Mouse (Mus musculus) forebrain, embryonic 13.5 days (tissue): ENCODE measurements around the gene Phc1. TPM values are rescaled to one million over a fixed set of nuclear protein-coding genes. Genes with fewer than 3 reads are reported as not detected.
A peak's percentile ranks its signal among the peaks of the same experiment; 100 is the strongest.
"Not testable (repeated sequence)": the region's sequence is repeated elsewhere in the genome, so short reads cannot be mapped to it uniquely, and the experiment has no call there.

Experiments used
- ATAC-seq: fragments of 200-750 bp; cut with Nextera tagmentation; 2 replicates; pipeline ENCODE4 v1.8.0; 2017
- H3K27ac ChIP-seq: fragments of 300-500 bp; sonication (generic); 2 replicates; pipeline ENCODE4 v1.5.1; 2015; ENCODE audit warnings: inconsistent platforms, mild to moderate bottlenecking, moderate library complexity
- H3K27me3 ChIP-seq: fragments of 300-500 bp; sonication (generic); 2 replicates; pipeline ENCODE4 v1.6.1; 2015; ENCODE audit warnings: mild to moderate bottlenecking, inconsistent platforms
- H3K36me3 ChIP-seq: fragments of 300-500 bp; sonication (generic); 2 replicates; pipeline ENCODE4 v1.6.1; 2015; ENCODE audit warnings: mild to moderate bottlenecking, inconsistent platforms; ENCODE audit not compliant: poor library complexity, severe bottlenecking
- H3K4me1 ChIP-seq: fragments of 300-500 bp; sonication (generic); 2 replicates; pipeline ENCODE4 v1.6.1; 2015; ENCODE audit warnings: inconsistent platforms
- H3K4me2 ChIP-seq: fragments of 300-500 bp; sonication (generic); 2 replicates; pipeline ENCODE4 v1.6.1; 2015; ENCODE audit warnings: inconsistent platforms, mild to moderate bottlenecking, moderate library complexity
- H3K4me3 ChIP-seq: fragments of 300-500 bp; sonication (generic); 2 replicates; pipeline ENCODE4 v1.5.1; 2015; ENCODE audit warnings: mild to moderate bottlenecking, inconsistent platforms
- H3K9ac ChIP-seq: fragments of 300-500 bp; sonication (generic); 2 replicates; pipeline ENCODE4 v1.6.1; 2015; ENCODE audit warnings: mild to moderate bottlenecking, inconsistent platforms
- H3K9me3 ChIP-seq: fragments of 300-500 bp; sonication (generic); replicated peaks from 2 replicates; pipeline ENCODE4 v1.6.1; 2016; ENCODE audit warnings: inconsistent platforms
- WGBS: fragments of 180-500 bp; shearing (Covaris S2); methylation state at CpG from one replicate; pipeline ENCODE4 v1.1.7; 2015; 5-methylcytosine and 5-hydroxymethylcytosine counted together
- polyA plus RNA-seq: library from polyadenylated mRNA; unstranded; fragments of >200 nt; fragmentation: Nextera tagmentation; extraction: Ambion mirVana; gene quantifications from 2 replicates; pipeline ENCODE4 v1.2.1, GENCODE M21; 2015

Phc1 gene
- polyA plus RNA-seq, 1 experiment from 2014 or later: 29.9 TPM

DNA sequence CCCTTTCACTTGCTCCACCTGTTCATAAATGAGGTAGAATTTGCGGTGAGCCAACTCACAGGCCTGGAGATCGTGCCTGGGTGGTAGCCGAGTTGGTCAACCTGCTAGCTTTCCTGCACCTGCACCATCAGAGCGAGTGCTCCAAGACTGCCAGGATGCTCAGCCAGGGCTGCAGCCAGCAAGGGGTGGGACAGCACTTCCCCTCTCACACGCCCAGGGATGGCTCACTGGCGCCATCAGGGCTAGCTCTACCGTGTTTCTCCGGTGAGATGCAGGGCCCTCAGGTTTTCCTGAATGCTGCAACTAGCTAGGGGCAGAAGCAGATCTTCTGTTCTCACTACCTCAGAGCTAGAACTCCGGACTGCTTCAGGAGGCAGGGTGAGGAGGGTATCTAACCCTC lies 15.5 kb upstream of the Phc1 start:
- ATAC-seq: no peak
- WGBS: 72% methylated on average over 9 of the region's 9 CpGs
- Histone ChIP-seq H3K4me1 (no peaks in the 10 kb centered on the region), H3K27ac (no peak overlapping the region), H3K27me3 (no peaks in the 10 kb centered on the region), H3K9ac (no peak overlapping the region), H3K36me3 (no peaks in the 10 kb centered on the region), H3K9me3 (no peaks in the 10 kb centered on the region), H3K4me3 (no peak overlapping the region), H3K4me2 (no peak overlapping the region)

DNA sequence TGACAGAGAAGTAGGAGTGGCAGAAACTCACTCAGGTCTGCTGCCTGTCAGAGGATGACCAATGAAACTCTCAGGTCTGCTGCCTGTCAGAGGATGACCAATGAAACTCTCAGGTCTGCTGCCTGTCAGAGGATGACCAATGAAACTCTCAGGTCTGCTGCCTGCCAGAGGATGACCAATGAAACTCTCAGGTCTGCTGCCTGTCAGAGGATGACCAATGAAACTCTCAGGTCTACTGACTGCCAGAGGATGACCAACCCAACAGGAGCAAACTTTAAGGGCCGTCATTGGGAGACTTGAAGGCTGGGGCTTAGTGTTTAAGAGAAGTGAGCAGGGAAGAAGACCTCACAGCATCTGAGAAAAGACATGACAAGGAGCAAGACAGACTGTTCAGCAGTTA lies 7.0 kb upstream of the Phc1 start:
- WGBS: 73% methylated on average over 1 of the region's 1 CpGs
- not testable (repeated sequence) for H3K9ac ChIP-seq, ATAC-seq, H3K4me3 ChIP-seq, H3K27ac ChIP-seq, H3K36me3 ChIP-seq, H3K4me2 ChIP-seq, H3K27me3 ChIP-seq, H3K9me3 ChIP-seq, H3K4me1 ChIP-seq

DNA sequence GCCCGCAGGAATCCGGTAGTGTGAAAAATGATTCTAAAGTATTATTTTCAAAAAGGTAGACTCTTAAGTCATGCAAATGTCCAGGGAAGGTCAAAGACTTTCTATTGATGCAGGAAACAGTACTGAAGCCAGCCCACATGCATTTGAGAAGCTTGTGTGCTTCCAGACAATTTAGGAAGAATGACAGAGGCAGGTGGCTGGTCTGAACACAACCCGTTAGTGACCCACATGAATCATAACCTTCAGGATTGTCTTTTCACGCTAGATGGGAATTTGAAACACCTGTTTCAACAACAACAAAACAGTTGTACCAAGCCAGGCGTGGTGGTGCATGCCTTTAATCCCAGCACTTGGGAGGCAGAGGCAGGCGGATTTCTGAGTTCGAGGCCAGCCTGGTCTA lies 6.0 kb upstream of the Phc1 start:
- ATAC-seq: no peak
- H3K4me1 ChIP-seq: 0 out of 2 replicates have a peak, but pooled peaks cover 2% of the 10 kb centered on the region
- H3K27me3 ChIP-seq: no peaks in the 10 kb centered on the region
- H3K9ac ChIP-seq: no peak overlapping the region
- H3K27ac ChIP-seq: no peak overlapping the region
- WGBS: 84% methylated on average over 7 of the region's 7 CpGs
- no peaks in the 10 kb centered on the region for H3K36me3 ChIP-seq
- H3K4me3 ChIP-seq: no peak overlapping the region
- H3K4me2 ChIP-seq: no peak overlapping the region
- no peaks in the 10 kb centered on the region for H3K9me3 ChIP-seq

DNA sequence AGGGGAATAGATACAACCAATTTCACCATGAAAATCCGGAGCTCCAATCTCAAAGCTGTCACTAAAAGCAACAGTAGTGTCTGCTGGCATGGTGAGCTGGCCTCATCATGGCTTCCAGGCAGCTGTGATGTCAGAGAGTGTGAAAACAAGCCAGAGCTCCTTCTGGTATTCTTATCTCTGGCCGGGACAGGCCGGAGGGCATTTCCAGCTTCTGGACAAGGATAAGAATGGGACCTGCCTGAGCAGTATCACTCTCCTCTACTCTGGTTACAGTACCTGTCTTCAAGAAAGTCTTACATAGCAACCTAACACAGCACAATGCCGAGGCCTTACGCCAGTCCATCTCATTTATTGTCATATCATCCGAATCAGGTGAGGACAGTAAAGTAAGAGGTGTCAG lies 5.4 kb upstream of the Phc1 start:
- H3K36me3 ChIP-seq: no peaks in the 10 kb centered on the region
- no peak overlapping the region for H3K27ac ChIP-seq
- peaks cover 8% of the 10 kb centered on the region; the same call in 1 of the 2 replicates for H3K4me1 ChIP-seq
- H3K9ac ChIP-seq: no peak overlapping the region
- WGBS: 87% methylated on average over 6 of the region's 6 CpGs
- ATAC-seq: no peak
- no peak overlapping the region for H3K4me2 ChIP-seq
- H3K4me3 ChIP-seq: no peak overlapping the region
- H3K27me3 ChIP-seq: no peaks in the 10 kb centered on the region
- H3K9me3 ChIP-seq: no peaks in the 10 kb centered on the region

DNA sequence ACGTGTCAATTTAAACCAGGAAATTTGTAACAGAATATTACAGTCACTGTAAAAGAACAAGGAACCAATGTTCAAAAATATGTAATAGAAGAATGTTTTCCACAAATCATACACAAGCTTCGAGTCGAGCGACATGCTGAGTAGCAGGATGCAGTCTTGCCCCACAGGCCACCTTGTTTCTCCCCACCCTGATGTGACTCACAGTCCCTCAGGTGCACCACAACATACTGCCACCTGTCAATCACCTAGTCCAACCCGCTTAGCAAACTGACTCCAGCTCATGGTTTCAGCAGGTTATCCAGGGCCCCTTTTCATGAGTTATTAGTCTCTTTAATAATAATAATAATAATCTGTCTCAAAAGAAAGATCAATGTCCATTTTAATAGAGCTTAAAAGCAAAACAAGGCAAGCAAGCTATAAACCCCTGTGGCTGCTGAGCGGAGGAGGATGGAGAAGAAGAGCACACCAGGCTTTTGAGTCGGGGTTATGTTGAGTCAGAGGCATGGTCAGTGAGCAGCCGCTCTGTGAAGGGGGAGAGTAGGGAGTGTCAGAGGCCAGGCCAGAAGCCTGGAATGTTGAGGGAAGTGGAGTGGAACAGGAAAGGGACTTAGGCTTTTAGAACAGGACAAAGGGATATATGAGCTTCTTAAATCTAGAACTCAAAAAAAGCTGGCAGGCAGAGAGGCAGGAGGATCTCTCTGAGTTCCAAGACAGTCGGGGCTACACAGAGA lies 4.2 kb upstream of the Phc1 start:
- WGBS: 54% methylated on average over 9 of the region's 9 CpGs
- Histone ChIP-seq H3K4me2 (no peak overlapping the region), H3K9ac (no peak overlapping the region), H3K27ac (no peak overlapping the region), H3K4me1 (peaks cover 10% of the 10 kb centered on the region; the same call in 1 of the 2 replicates), H3K36me3 (no peaks in the 10 kb centered on the region), H3K4me3 (no peak overlapping the region), H3K27me3 (no peaks in the 10 kb centered on the region), H3K9me3 (no peaks in the 10 kb centered on the region)
- ATAC-seq: no peak

DNA sequence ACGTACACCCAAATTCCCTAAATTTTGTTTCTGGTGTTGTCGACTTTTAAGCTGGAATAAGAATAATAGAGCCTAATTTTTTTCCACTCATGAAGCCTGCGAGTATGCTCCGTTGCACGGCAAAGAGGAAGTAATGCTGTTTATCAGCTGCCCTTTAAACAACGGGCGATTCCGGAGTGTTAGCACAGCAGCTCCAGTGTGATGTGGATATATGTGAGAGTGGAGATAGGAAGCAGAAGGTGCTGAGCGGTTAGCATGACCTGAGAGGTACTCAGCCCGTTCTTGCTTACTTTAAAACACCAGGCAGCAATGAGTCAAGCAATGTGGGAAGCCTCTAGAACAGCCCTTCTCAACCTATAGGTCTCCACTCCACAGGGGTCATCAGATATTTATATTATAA lies 3.4 kb upstream of the Phc1 start:
- Histone ChIP-seq H3K4me1 (peaks cover 12% of the 10 kb centered on the region), H3K9me3 (no peaks in the 10 kb centered on the region), H3K9ac (no peak overlapping the region), H3K36me3 (no peaks in the 10 kb centered on the region), H3K27ac (no peak overlapping the region), H3K27me3 (no peaks in the 10 kb centered on the region), H3K4me3 (no peak overlapping the region), H3K4me2 (no peak overlapping the region)
- ATAC-seq: no peak
- WGBS: 66% methylated on average over 10 of the region's 10 CpGs

DNA sequence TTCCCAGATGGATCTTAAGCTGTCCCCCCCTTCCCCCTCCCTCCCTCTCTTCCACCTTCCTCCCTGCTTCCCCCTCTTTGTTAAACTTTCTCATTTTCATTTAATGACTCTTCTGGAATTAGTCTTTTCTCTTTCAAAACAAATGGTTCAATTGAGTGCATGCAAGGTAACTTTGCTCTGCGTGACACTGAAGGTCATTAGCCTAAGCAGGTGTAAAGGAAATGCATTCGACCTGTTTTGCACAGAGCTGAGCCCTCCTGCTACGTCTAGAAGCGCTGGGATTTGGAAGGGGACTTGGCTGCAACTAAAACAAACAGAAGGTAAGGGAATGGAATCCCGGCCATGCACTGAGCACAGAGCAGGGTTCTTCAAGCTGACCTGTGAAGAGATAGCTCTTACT lies 1.8 kb upstream of the Phc1 start:
- ATAC-seq: no peak
- Histone ChIP-seq H3K9me3 (no peaks in the 10 kb centered on the region), H3K4me2 (no peak overlapping the region), H3K36me3 (no peaks in the 10 kb centered on the region), H3K27me3 (no peaks in the 10 kb centered on the region), H3K4me1 (peaks cover 27% of the 10 kb centered on the region), H3K9ac (no peak overlapping the region), H3K4me3 (no peak overlapping the region), H3K27ac (no peak overlapping the region)
- WGBS: 15% methylated on average over 5 of the region's 5 CpGs

DNA sequence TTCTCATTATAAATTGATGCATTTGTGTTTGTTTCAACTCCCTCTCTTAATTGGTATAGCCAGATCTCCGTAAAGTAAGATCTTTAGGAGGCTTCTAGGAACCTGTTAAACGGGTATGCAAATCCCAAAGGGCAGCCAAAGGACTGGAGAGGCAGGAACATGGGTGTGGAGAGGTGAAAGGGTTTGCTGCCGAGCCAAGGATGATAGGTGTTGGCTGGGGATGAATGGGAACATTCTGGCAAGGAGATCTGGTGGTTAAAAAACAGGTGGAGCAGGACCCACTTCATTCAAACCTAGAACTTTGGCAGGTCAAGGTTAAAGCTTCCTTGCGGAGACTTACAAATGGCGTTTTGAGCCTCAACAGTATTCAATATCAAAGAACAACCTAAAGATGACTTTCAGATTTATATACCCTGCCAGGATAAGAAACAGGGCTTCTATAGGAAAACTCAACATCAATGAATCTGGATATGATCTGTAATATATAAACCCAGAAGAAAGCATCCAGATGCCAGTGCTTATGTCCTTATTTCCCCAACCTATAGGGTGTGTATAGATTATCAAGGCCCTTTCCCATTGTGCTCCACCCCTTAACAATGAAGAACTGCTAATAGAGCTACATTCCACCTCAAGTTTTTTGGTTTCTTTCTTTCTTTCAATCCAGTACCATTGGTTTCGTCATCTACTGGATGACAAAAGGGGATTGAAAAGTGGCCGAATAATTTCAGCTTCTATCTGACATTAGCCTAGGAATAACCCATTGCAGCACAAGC lies 863 bp upstream of the Phc1 start:
- H3K36me3 ChIP-seq: peaks cover 6% of the 10 kb centered on the region
- 32% methylated on average over 7 of the region's 7 CpGs for WGBS

DNA sequence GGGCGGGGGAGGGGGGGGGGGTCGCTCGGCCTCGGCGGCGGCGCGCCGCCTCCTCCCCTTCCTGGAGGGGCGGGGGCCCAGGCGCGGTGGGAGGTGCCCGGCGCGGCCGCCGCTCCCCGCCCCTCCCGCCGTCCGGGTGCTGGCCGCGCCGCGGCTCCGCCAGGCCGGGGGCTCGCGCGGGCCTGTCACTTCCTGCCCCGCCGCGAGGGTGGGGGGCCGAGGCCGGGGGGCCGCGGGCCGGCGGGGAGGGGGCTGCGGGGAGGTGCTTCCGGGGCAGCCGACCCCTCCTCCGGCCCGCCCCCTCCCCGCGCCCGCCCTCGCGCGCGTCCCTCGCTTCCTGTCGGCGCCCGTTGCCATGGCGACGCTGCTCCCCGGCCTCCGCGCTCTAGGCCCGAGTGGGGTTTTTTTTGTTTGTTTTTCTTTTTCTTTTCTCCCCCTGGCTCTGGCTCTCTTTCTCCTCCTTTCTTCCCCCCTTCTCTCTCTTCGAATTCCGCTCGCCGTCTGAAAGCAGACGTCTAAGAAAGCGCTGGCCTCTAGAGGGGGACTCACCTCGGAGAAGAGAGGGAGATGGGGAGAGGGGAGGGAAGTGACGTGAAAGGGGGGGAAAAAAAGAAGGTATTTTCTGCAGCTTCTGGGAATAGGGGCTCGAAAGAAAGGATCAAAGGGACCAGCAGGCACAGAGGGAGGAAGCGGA lies 566 bp downstream of the Phc1 start:
- Histone ChIP-seq H3K9me3 (no peaks in the 10 kb centered on the region), H3K9ac (peak overlapping the region; percentile 84), H3K36me3 (peaks cover 17% of the 10 kb centered on the region), H3K4me2 (peak overlapping the region; percentile 74), H3K27me3 (no peaks in the 10 kb centered on the region), H3K27ac (peak overlapping the region; percentile 98), H3K4me1 (peaks cover 31% of the 10 kb centered on the region), H3K4me3 (peak overlapping the region; percentile 74)
- 0% methylated on average over 19 of the region's 71 CpGs for WGBS
- peak; percentile 89 for ATAC-seq

More for the DNA sequence above, 863 bp upstream of the Phc1 start:
- ATAC-seq: no peak
- Histone ChIP-seq H3K4me3 (peak overlapping the region; percentile 74; the same call in 1 of the 2 replicates), H3K27ac (peak overlapping the region; percentile 98), H3K4me2 (peak overlapping the region; percentile 74), H3K9me3 (no peaks in the 10 kb centered on the region), H3K27me3 (no peaks in the 10 kb centered on the region), H3K4me1 (peaks cover 29% of the 10 kb centered on the region), H3K9ac (peak overlapping the region; percentile 84; the same call in 1 of the 2 replicates)

DNA sequence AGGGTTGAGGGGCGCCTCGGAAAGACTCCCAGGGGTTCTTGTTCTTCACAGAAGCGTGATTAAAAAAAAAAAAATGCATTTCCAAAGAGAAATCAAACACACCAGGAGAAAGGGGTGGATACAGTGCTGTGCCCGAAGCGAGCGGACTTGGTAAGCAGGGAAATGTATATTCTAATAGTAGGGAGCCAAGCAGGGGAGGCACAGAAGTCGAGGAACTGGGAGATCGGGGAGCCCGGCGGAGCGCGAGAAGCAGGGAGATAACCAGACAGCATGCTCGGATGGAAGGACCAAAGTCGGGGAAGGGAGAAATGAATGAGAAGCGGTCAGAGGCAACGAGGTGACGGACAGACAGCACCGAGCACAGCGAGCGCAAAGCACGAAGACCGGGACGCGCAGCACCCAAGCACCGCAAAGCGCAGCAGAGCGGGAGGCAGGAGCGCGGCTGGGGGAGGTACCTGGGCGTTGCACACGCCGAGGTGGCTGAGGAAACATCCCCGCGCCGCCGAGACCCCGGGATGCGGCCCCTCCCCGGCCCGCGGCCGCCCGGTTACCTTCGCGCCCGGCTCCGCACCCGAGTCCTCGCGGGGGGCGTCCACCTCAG lies 1.2 kb downstream of the Phc1 start:
- under 1% methylated on average over 42 of the region's 51 CpGs for WGBS
- Histone ChIP-seq H3K36me3 (peaks cover 23% of the 10 kb centered on the region), H3K27ac (peak overlapping the region; percentile 98), H3K27me3 (no peaks in the 10 kb centered on the region), H3K9me3 (no peaks in the 10 kb centered on the region), H3K4me2 (peak overlapping the region; percentile 74), H3K4me3 (peak overlapping the region; percentile 74), H3K9ac (peak overlapping the region; percentile 84), H3K4me1 (peaks cover 32% of the 10 kb centered on the region)
- ATAC-seq: peak; percentile 81

DNA sequence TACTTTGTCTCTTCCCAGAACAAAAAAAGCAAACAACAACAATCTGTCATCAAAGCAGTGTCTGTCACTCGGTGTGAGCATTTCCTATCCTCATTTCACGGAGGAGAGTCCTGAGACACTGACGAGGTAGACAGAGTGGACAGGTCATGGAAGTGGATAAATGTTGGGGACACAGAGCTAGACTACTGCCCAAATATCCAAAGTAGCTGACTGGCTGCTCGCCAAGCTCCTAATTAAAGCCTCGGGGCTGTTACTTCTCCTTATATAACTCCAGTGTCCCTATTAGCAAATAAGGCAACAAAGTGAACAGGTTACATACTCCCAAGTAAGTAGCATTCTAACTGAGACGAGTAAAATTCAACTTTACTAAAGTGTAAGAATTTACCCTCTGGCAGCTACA lies 2.8 kb downstream of the Phc1 start:
- Histone ChIP-seq H3K4me2 (peak overlapping the region; percentile 33), H3K9ac (no peak overlapping the region), H3K36me3 (peaks cover 39% of the 10 kb centered on the region), H3K9me3 (no peaks in the 10 kb centered on the region), H3K4me1 (peaks cover 32% of the 10 kb centered on the region), H3K4me3 (no peak overlapping the region; the same call in 1 of the 2 replicates), H3K27me3 (no peaks in the 10 kb centered on the region), H3K27ac (no peak overlapping the region)
- whole genome bisulfite sequencing: 32% methylated on average over 6 of the region's 6 CpGs
- no peak for ATAC-seq
